Mouse (Mus musculus) urinary bladder, postnatal 10 days (tissue): Measurements from ENCODE around the gene Vmn1r12.
"Not testable (repeated sequence)": the region's sequence is repeated elsewhere in the genome, so short reads cannot be mapped to it uniquely, and the experiment has no call there.

ENCODE experiments used
- DNase-seq: peaks from one replicate; pipeline ENCODE4 v3.0.0; 2022; ENCODE audit warnings: low spot score

Vmn1r12 gene

GRCm38 (mm10) chr6:57156619-57157018 is at the start of gene Vmn1r12:
Vmn1r12 (plus strand) TSS chr6:57156919.
- no peak for DNase-seq

- no peak for DNase-seq
Measured at GRCm38 (mm10) chr6:57109154-57109553, 47.6 kb upstream of the Vmn1r12 start, which contains the start of gene Vmn1r10. Vmn1r10 (plus strand) TSS chr6:57109454.

GRCm38 (mm10) chr6:57133155-57133554 is 23.6 kb upstream of the Vmn1r12 start, which contains the start of gene Vmn1r11:
Vmn1r11 (plus strand) TSS chr6:57133455.
- DNase-seq: no peak

DNA sequence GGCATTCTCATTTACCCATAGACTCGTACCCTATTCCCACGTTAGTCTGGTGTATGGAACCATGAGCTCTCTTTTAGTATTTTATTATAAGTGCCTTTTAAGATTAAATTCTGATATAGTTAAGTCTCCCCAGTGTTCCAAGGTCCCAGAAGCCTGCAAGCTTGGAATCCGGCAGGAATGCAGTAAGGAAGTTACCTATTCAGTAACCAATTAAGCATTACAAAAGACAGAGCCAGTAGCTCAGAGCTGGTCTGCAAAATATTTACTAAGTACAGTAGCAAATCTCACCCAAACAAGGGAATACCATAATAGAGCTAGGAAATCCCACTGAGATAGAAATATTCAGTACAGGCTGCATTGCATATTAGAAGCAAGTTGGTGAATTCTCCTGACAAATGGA is 33.3 kb downstream of the Vmn1r12 start:
- DNase-seq: not testable (repeated sequence)

DNA sequence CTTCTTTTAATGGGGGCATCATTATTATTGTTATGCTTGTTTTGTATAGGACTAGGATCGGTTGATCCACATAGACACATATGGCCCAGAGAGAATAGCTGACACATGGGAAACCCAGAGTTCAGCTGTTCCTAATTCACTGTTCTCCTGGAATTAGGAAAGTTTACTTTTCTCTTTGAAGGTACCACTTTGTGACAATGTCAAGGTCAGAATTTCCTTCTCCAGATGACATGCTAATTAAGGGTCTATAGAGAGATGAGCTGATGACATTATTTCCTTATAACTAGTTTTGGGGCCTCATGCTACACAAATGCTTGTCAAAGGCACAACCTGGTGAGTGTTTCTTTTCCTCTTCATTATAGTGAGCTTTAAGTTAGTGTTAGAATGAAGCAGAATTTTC is 46.3 kb downstream of the Vmn1r12 start, which contains the start of gene Vmn1r13:
Gene Vmn1r13 (plus strand): TSS at position 301 of the 400 bp plus-strand sequence.
- DNase-seq: not testable (repeated sequence)
